Mouse (Mus musculus) adrenal gland, adult (tissue): Measurements from ENCODE around the gene Tomm20.
A peak's percentile ranks its signal among the peaks of the same experiment; 100 is the strongest.
"Not testable (repeated sequence)": the region's sequence is repeated elsewhere in the genome, so short reads cannot be mapped to it uniquely, and the experiment has no call there.

ENCODE experiments used
- DNase-seq, 2 experiments: peaks; one replicate each; pipeline ENCODE4 v3.0.0; 2022 to 2023; ENCODE audit warnings: low spot score in 1 of 2; ENCODE audit not compliant: inconsistent age in 2 of 2

Gene Tomm20

DNA sequence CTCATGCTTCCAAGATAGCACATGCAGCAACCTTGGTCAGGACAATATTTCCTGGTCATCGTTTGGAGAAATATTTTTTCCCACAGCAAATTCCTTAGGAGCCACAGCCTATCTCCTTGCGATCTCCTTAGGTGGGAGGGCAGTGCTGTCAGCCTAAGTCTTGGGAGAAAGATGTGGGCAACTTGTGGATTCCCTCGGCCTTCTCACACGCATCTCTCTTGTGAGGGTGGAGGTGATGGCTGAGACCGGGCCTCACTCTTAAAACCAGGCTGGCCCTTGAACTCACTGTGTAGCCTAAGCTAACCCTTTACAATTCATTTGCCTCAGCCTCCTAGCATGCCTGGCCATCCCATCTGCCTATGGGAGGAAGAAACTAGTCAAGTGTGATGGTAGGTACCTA is 25.9 kb downstream of the Tomm20 start:
- DNase-seq = no peak

- DNase-seq = peak; percentile 89 to 93
These were observed 26.4 kb downstream of the Tomm20 start for GRCm38 (mm10) chr8:126919255-126919654.

DNA sequence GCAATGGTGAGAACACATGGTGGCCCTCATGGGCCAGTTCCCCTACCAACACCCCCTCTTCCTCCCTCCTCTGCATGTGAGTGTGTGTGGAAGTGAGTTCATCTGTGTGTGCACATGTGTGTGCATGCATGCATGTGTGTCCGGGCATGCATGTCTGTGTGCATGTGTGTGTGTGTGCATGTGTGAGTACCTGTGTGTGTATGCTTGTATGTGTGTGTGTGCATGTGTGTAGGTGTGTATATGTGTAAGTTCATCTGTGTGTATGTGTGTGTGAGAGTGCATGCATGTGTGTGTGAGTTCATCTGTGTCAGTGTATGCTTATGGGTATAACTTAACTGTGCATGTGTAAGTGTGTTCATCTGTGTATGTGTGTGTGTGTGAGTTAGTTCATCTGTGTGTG is 27.3 kb downstream of the Tomm20 start:
- DNase-seq = no peak

DNA sequence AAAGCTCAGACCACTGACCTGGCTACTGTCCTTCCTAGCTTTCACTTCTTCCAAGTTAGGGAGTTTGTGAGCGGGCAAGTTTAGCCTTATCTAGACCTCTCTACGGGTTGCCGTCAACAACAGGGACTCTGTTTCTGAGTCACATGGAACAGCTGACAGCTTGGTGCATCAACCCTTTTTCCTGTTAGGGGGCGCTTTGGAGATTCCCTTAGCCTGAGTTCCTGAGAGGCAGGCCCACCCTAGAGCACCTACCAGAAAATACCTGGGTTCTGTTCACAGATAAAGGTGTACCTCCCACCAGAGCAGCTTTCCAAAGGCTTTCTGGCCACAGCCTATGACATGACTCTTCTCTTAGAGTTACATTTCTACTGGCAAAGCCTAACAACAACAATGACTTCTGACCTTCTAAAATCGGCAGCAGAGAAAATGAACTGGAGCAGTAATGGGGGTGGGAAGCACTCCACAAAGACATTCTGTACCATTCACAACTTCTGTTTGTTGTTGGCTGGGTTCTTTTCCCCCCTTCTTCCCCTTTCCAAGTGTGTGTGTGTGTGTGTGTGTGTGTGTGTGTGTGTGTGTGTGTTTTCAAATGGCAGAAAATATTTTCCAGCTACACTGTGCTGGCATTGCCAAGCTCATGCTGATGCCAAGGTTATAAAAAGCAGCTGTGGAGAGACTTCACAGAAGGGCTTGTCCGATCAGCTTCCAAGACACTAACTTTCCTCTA is 28.3 kb downstream of the Tomm20 start:
- peak; percentile 46 to 78 for DNase-seq

- no peak for DNase-seq
These were observed 29.0 kb downstream of the Tomm20 start for GRCm38 (mm10) chr8:126916611-126917010.

GRCm38 (mm10) chr8:126914609-126915375 is 30.9 kb downstream of the Tomm20 start:
- DNase-seq = peak in 1 of 2 experiments; percentile 62

- DNase-seq = not testable (repeated sequence)
These were observed 31.5 kb downstream of the Tomm20 start for GRCm38 (mm10) chr8:126914107-126914490.

DNA sequence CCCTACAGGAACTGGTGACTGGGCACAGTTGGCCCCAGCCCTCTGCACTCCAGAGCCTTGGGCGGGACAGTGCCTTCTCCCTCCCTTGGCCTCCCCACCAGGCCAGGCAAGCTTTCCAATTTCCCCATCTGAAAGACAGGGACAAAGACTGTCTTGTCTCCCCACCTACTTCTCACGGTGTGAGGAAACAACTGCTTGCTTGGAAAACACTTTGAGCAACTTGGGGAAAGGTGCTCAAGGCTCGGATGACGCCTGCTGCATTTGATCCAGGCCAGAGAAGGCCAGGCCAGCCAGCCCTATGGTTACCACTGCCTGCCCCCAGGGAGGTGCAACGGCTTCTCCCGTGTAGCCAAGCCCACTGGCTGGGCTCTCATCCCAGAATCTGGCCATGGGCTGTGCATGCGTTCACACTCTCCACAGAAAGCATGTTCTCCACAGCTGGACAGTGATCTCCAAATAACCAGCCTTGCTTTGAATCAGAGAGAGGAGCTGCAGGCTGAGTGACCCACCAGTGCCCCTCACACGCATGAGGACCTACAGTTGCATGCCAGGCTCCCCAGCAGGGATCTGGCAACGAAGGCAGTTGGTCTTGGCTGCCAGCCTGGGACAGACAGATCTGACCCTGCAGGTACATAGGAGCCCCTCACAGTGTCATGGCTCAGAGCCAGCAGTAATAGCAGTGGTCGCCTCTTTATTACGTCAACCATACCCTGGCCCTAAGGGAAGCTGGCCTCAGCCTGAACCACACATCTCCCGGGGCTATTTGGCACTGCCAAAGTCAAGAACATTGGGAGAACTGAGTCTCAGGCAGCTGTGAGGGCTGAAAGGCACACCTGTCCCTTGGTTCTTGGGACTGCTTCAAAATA is 32.2 kb downstream of the Tomm20 start:
- DNase-seq = peak; percentile 43 to 73

- DNase-seq = peak; percentile 69 to 90
These were observed 36.3 kb downstream of the Tomm20 start for GRCm38 (mm10) chr8:126909371-126909802.

DNA sequence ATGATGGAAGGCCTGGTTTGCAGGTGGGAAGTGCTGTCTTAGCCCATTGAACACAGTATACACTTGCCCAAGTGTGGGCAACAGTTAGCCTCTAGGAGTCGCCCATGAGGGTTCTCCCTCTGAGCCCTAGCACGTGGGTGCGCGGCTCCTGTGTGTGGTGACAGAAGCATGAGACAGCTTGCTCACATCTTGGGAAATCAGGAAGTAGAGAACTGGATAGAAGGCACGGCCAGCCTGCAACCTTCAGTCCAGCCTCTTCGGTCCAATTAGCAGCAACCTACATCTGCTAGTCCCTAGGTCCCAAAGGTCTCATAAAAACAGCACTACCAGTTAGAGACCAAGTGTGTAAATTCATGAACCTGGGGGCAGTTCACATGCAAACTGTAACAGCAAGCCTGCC is 36.8 kb downstream of the Tomm20 start:
- peak in 1 of 2 experiments; percentile 74 for DNase-seq

GRCm38 (mm10) chr8:126907968-126908367 is 37.7 kb downstream of the Tomm20 start:
- peak in 1 of 2 experiments; percentile 37 for DNase-seq

- DNase-seq = peak in 1 of 2 experiments; percentile 46
These were observed 38.3 kb downstream of the Tomm20 start for GRCm38 (mm10) chr8:126907374-126907773.

DNA sequence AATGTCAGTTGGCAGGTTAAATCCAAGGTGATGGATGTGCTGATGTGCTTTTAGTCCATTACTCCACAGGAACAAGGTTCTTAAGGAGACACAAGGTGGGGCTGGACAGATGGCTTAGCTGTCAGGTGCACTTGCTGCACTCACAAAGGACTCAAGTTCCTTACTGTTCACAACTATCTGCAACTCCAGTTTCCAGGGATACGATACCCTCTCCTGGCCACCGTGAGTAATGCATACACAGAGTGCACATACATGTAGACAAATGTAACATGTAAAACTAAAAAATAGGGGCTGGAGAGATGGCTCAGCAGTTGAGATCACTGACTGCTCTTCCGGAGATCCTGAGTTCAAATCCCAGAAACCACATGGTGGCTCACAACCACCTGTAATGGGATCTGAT is 40.3 kb downstream of the Tomm20 start:
- peak in 1 of 2 experiments; percentile 49 for DNase-seq

DNA sequence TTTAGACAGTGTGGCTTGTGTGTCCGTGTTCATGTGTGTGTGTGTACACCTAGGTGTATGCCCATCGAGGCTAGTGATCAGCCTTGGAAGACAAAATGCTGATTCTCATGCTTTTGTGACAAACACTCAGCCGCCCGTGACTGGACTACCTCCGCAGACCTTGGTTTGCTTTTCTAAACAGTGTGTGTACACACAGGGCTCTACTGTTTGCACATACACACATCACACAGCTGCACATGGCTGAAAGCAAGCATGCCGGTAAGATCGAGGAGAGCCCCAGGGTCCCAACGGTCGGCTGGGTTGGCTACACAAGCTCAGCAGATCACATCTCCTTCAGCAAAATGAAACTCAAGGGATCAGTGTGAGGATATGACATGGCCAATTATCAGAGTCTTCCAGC is 41.7 kb downstream of the Tomm20 start:
- no peak for DNase-seq

GRCm38 (mm10) chr8:126903224-126903895 is 42.3 kb downstream of the Tomm20 start:
- no peak for DNase-seq

DNA sequence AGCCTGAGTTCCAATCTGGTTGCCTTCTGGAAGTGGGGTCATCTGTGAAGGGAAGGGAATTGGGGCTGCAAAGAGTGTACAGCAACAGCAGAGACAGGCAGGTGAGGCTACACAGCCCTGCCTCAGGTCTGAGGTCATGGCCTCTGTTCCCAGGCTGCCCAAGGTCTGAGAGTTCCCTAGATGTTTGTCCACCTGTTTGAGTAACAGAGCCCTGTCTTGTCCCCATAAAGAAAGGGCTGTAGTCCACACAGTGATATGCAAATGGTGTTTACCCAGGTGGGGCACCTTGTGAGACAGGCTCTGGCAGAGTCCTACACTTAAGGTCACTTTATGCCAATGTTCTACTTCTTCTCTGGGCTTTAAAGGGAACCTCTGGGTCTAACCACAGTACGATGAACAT is 44.0 kb downstream of the Tomm20 start:
- no peak for DNase-seq

GRCm38 (mm10) chr8:126901049-126901448 is 44.6 kb downstream of the Tomm20 start:
- DNase-seq = no peak

DNA sequence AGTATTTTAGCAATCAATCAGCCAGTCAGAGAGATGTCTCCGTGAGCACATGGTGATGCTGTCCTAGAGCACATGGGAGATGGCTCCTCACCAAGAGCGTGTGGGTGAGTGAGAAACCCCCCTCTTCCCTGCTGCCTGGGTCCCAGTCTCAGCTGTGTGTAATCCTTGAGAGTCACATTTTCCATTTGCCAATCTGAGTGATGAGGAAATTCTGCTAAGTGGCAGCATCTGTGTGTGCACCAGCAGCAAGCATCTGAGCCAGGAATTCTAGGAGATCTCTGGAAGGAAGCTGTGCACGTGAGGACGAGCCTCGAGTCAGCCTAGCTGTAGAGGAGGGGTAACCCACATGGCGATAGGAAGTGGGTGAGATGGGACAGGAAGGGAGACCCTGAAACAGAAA is 50.5 kb downstream of the Tomm20 start:
- DNase-seq = peak; percentile 64 to 84

DNA sequence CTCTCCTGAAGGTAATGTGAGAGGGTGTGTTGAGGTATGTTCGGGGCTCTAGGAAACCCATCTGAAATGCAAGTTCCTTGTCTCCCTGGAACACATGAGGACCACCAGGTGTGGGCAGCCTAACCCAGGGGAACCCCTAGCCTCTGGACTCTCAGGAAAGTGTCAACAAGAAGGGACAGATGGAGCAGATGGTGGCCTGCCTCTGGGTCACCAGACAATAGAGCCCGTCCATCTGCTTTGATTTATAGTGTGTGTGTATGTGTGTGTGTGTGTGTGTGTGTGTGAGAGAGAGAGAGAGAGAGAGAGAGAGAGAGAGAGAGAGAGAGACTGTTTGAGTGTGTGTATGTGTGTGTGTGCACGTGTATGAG is 58.0 kb downstream of the Tomm20 start:
- DNase-seq = no peak

DNA sequence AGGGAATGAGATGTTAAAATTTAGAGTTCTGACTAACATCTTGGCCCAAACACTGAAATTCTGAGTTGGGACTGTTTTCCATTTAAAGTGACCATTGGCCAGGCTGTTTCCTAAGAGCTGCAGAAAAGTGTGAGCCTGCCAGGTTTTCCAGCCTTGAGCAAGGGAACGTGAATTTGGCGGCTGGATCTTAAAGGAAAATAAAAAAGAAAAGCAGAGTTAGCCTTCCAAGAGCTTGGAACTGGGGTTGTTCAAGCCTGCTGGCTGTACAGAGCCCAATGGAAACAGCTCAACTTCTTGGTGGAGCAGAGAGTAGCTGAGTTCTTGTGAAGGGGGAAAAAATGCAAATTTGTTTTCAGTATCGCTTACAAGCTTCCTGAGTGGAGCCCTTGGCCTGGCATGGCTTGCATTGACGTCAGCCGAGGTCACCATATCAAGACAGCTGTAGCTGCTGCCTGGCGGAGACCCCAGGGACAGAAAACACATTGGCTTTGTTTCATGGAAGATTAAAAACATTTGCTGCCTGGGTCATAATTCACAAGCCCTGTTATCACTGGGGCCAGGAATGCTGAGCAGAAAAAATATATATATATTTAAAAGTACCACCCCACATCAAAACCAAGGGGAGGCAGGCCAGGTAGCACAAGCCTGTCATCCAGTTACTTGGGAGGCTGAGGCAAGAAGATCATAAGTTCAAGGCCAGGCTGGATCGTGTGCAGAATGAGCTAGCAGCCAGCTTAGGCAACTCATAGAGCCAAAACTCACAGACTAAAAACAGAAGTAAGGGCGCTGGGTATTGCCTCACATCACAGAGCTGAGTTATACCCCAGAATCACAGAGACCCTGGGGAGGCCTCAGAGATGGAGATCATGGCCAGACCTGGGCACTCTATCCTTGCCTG is 58.7 kb downstream of the Tomm20 start:
- peak; percentile 83 to 95 for DNase-seq
